Comparison of ENCODE assay signal across 18 mouse cellular contexts in genomic region chr4:82455617-82456322, GRCm38 (mm10).
"Had no signal": no experiment of that assay in that cellular context is flagged by ENCODE, and none has a peak within 500 bp of the region (broad histone marks: within the 10 kb centered on the region; RNA-seq: fewer than 3 reads in every experiment).

No protein-coding gene starts in this region.

- H3K4me1 ChIP-seq: megakaryocyte, embryonic 14.5 days had no signal

- H3K36me3 ChIP-seq: liver, embryonic 15.5 days; midbrain, embryonic 12.5 days; neural tube, embryonic 13.5 days; stomach, embryonic 15.5 days had no signal

- DNase-seq: kidney, adult 9 months; lung, adult 2 months; lung, postnatal 10 days; retina, postnatal 1 day; right cerebral cortex, postnatal 4 days; spleen, adult 18-20 months had no signal

- H3K9ac ChIP-seq: limb, embryonic 13.5 days; liver, embryonic 15.5 days; midbrain, embryonic 12.5 days; neural tube, embryonic 13.5 days; stomach, embryonic 15.5 days had no signal

- H3K4me2 ChIP-seq: limb, embryonic 13.5 days; liver, embryonic 11.5 days; liver, embryonic 15.5 days; midbrain, embryonic 12.5 days; neural tube, embryonic 13.5 days; stomach, embryonic 15.5 days had no signal

- ATAC-seq: hindbrain, embryonic 16.5 days; inflammation-experienced regulatory T-cells, adult 6 months; intestine, postnatal 0 days; midbrain, embryonic 16.5 days had no signal

- H3K27ac ChIP-seq: limb, embryonic 13.5 days; liver, embryonic 15.5 days; macrophage; midbrain, embryonic 12.5 days; neural tube, embryonic 13.5 days; stomach, embryonic 15.5 days had no signal

- H3K9me3 ChIP-seq: limb, embryonic 13.5 days; liver, embryonic 15.5 days; midbrain, embryonic 12.5 days; neural tube, embryonic 13.5 days; stomach, embryonic 15.5 days had no signal

- H3K4me3 ChIP-seq: limb, embryonic 13.5 days; liver, embryonic 15.5 days; megakaryocyte, embryonic 14.5 days; midbrain, embryonic 12.5 days; neural tube, embryonic 13.5 days; stomach, embryonic 15.5 days had no signal

- H3K27me3 ChIP-seq: limb, embryonic 13.5 days; liver, embryonic 15.5 days; megakaryocyte, embryonic 14.5 days; midbrain, embryonic 12.5 days; neural tube, embryonic 13.5 days; stomach, embryonic 15.5 days had no signal
